Mouse (Mus musculus): ENCODE measurements around the gene Nadk. TPM values are rescaled to one million over a fixed set of nuclear protein-coding genes. Genes with fewer than 3 reads are reported as not detected.

Nadk gene
- polyA plus RNA-seq, 1 experiment from 2014 or later: 75.0 TPM

- 93% methylated on average over 2 of the region's 2 CpGs for WGBS
- Histone ChIP-seq H3K4me2 (no peak overlapping the region), H3K27ac (replicated peaks) (no peak overlapping the region), H3K4me3 (replicated peaks) (no peak overlapping the region), H3K9me3 (replicated peaks) (no peaks in the 10 kb centered on the region), H3K27me3 (replicated peaks) (no peaks in the 10 kb centered on the region), H3K36me3 (peaks cover 21% of the 10 kb centered on the region), H3K9ac (replicated peaks) (no peak overlapping the region), H3K4me1 (peaks cover under 1% of the 10 kb centered on the region; the same call in 1 of the 2 replicates)
- no peak for ATAC-seq (ENCODE audit: low FRiP score)
These were observed 11.0 kb downstream of the Nadk start for GRCm38 (mm10) chr4:155573155-155573554.

- H3K9me3 ChIP-seq (replicated peaks): no peaks in the 10 kb centered on the region
- H3K27ac ChIP-seq (replicated peaks): no peak overlapping the region
- H3K36me3 ChIP-seq: peaks cover 28% of the 10 kb centered on the region
- no peak overlapping the region for H3K4me3 ChIP-seq (replicated peaks)
- 98% methylated on average over 9 of the region's 9 CpGs for WGBS
- H3K4me2 ChIP-seq: no peak overlapping the region
- ATAC-seq (ENCODE audit: low FRiP score): no peak
- H3K4me1 ChIP-seq: no peaks in the 10 kb centered on the region
- H3K9ac ChIP-seq (replicated peaks): no peak overlapping the region
- no peaks in the 10 kb centered on the region for H3K27me3 ChIP-seq (replicated peaks)
These were observed 11.7 kb downstream of the Nadk start for GRCm38 (mm10) chr4:155573876-155574275.

DNA sequence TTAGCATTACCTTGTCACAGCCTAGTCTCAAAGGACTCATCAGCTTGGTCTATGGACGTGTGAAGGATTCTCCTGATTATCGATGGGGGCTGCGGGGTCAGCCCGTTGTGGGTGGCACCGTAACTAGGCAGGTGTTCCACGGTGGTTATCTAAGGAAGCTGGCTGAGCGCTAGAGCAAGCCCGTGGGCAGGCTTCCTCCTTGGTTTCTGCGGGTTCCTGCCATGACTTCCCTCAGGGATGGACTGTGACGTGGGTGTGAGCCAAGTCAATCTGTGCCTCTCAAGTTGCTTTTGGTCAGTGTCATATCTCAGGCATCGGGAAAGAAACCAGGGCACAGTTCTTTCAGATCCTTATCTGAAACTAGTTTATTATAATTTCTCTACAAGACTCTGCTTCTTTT is 12.8 kb downstream of the Nadk start:
- H3K4me1 ChIP-seq: no peaks in the 10 kb centered on the region
- H3K9ac ChIP-seq (replicated peaks): no peak overlapping the region
- ATAC-seq (ENCODE audit: low FRiP score): no peak
- H3K27ac ChIP-seq (replicated peaks): no peak overlapping the region
- H3K36me3 ChIP-seq: peaks cover 35% of the 10 kb centered on the region
- 88% methylated on average over 11 of the region's 11 CpGs for WGBS
- H3K27me3 ChIP-seq (replicated peaks): no peaks in the 10 kb centered on the region
- H3K9me3 ChIP-seq (replicated peaks): no peaks in the 10 kb centered on the region
- no peak overlapping the region for H3K4me2 ChIP-seq
- H3K4me3 ChIP-seq (replicated peaks): no peak overlapping the region

- no peak overlapping the region for H3K4me2 ChIP-seq
- ATAC-seq (ENCODE audit: low FRiP score): no peak
- 90% methylated on average over 8 of the region's 8 CpGs for WGBS
- no peak overlapping the region for H3K9ac ChIP-seq (replicated peaks)
- no peaks in the 10 kb centered on the region for H3K9me3 ChIP-seq (replicated peaks)
- H3K27ac ChIP-seq (replicated peaks): no peak overlapping the region
- no peaks in the 10 kb centered on the region for H3K4me1 ChIP-seq
- peaks cover 35% of the 10 kb centered on the region for H3K36me3 ChIP-seq
- no peaks in the 10 kb centered on the region for H3K27me3 ChIP-seq (replicated peaks)
- no peak overlapping the region for H3K4me3 ChIP-seq (replicated peaks)
These were observed 13.3 kb downstream of the Nadk start for GRCm38 (mm10) chr4:155575521-155575920.

DNA sequence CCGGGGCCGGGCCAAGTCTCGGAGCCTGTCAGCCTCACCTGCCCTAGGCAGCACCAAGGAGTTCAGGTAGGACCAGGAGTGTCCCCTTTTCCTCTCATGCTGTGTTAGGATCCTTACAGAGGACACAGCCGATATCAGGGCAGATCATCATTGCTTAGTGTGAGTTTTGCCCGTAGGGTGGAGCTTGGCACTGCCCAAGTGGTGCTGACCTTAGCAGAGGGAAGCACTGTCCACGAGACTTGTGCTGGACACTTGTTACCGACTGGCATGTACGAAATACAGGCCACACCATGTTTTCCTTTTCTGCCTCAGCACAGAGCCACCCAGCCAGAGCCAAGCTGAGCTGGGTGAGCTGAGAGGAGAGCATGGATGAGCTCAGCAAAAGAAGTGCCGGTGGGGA is 15.0 kb downstream of the Nadk start:
- H3K4me1 ChIP-seq: no peaks in the 10 kb centered on the region
- H3K36me3 ChIP-seq: peaks cover 35% of the 10 kb centered on the region
- H3K4me2 ChIP-seq: no peak overlapping the region
- H3K9me3 ChIP-seq (replicated peaks): no peaks in the 10 kb centered on the region
- H3K4me3 ChIP-seq (replicated peaks): no peak overlapping the region
- no peaks in the 10 kb centered on the region for H3K27me3 ChIP-seq (replicated peaks)
- WGBS: 99% methylated on average over 9 of the region's 9 CpGs
- ATAC-seq (ENCODE audit: low FRiP score): no peak
- H3K9ac ChIP-seq (replicated peaks): no peak overlapping the region
- no peak overlapping the region for H3K27ac ChIP-seq (replicated peaks)

DNA sequence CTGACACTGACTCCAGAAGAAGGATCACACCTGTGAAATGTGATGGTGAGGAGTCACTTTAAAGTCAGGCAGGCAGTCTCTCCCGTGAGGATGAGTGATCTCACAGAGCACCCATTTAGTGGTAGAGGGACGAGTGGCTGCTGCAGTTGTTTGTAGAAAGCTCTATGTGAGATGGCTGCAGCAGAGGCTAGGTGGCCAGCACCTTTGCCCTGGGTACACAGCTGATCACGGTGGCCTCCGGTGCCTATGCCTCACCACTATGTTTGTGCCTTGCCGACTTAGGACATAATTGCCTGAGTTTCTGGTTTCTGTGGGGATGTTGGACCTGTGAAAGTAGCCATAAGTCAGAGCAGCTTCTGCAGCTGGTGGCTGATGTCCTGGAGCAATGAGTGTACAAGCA is 15.6 kb downstream of the Nadk start:
- H3K4me1 ChIP-seq: no peaks in the 10 kb centered on the region
- H3K9ac ChIP-seq (replicated peaks): no peak overlapping the region
- H3K27ac ChIP-seq (replicated peaks): no peak overlapping the region
- no peak overlapping the region for H3K4me3 ChIP-seq (replicated peaks)
- no peak for ATAC-seq (ENCODE audit: low FRiP score)
- 82% methylated on average over 5 of the region's 5 CpGs for WGBS
- no peak overlapping the region for H3K4me2 ChIP-seq
- H3K36me3 ChIP-seq: peaks cover 41% of the 10 kb centered on the region
- H3K9me3 ChIP-seq (replicated peaks): no peaks in the 10 kb centered on the region
- H3K27me3 ChIP-seq (replicated peaks): no peaks in the 10 kb centered on the region

DNA sequence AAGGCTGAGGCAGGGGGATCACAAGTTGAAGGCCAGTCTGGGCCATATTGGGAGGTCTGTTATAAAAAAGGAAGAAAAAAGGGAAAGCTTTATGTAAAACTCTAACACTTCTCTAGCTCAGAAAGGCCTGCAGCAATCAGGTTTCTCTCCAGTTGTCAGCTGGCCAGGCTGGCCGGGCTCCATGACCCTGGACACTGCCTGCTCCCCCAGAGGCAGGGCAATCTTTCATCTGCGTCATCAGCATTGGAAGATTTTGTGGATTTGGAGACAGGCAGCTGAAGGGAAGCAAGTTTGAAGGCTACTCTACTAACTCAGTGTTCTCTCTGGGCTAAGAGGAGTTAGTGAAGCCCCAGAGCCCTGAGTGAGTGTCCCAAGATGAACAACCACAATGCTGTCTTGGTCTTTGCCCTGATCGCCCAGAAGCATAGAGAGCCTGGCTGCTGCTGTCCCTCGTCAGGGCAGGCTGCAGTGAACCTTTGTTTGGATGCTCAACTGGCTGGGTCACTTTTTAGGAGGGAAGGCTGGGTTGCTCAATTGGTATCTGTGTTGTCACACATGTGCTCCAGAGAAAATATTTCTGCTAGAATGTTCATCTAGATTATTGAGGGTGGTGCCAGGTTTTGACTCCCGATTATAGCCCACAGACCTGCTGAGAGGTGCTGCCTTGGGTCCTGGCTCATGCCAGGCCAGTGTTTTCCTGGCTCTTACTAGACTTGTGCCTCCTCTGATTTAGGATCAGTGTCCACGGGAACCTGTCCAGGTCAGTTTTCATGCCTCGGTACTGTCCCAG is 16.4 kb downstream of the Nadk start:
- no peak overlapping the region for H3K4me3 ChIP-seq (replicated peaks)
- H3K9me3 ChIP-seq (replicated peaks): no peaks in the 10 kb centered on the region
- 91% methylated on average over 7 of the region's 7 CpGs for WGBS
- H3K4me2 ChIP-seq: no peak overlapping the region
- H3K4me1 ChIP-seq: no peaks in the 10 kb centered on the region
- no peak overlapping the region for H3K9ac ChIP-seq (replicated peaks)
- no peaks in the 10 kb centered on the region for H3K27me3 ChIP-seq (replicated peaks)
- H3K27ac ChIP-seq (replicated peaks): no peak overlapping the region
- peaks cover 47% of the 10 kb centered on the region for H3K36me3 ChIP-seq
- ATAC-seq (ENCODE audit: low FRiP score): no peak

GRCm38 (mm10) chr4:155580420-155580819 is 18.2 kb downstream of the Nadk start:
- H3K27ac ChIP-seq (replicated peaks): no peak overlapping the region
- no peak for ATAC-seq (ENCODE audit: low FRiP score)
- H3K36me3 ChIP-seq: peaks cover 65% of the 10 kb centered on the region
- no peaks in the 10 kb centered on the region for H3K9me3 ChIP-seq (replicated peaks)
- WGBS: 39% methylated on average over 1 of the region's 1 CpGs
- no peak overlapping the region for H3K9ac ChIP-seq (replicated peaks)
- H3K27me3 ChIP-seq (replicated peaks): no peaks in the 10 kb centered on the region
- H3K4me1 ChIP-seq: no peaks in the 10 kb centered on the region
- no peak overlapping the region for H3K4me3 ChIP-seq (replicated peaks)
- H3K4me2 ChIP-seq: no peak overlapping the region

DNA sequence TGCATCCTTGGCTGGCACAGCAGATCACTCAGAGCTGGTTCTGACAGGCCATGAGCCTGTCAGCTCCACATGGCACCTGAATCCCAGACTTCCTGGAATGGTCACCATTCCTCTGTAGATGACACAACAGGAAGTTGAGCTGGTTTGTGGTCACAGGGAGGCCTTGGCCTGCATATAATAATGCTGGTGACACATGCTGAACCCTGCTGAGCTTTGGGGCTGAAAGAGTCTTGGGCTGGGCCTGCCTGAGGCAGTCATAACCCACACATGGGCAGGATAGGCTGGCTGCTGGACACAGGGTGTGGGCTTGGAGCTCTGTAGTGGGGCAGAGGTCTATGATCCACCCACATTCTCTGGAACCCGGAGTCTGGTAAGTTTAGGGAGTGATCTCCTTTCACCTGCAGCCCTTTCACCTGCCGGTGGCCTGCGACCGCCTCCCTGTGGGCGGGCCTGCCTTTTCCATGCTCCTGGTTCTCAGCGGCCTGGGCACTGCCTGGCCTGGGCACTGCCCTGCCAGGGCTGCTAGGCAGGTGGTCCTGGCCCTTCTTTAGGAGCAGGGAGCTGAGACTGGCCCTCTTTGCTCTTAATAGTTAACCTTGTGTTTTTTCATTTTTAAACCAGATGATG is 20.2 kb downstream of the Nadk start:
- 93% methylated on average over 6 of the region's 6 CpGs for WGBS
- no peaks in the 10 kb centered on the region for H3K27me3 ChIP-seq (replicated peaks)
- no peaks in the 10 kb centered on the region for H3K9me3 ChIP-seq (replicated peaks)
- peaks cover 72% of the 10 kb centered on the region for H3K36me3 ChIP-seq
- H3K4me2 ChIP-seq: no peak overlapping the region
- ATAC-seq (ENCODE audit: low FRiP score): no peak
- no peak overlapping the region for H3K27ac ChIP-seq (replicated peaks)
- no peak overlapping the region for H3K4me3 ChIP-seq (replicated peaks)
- no peak overlapping the region for H3K9ac ChIP-seq (replicated peaks)
- H3K4me1 ChIP-seq: no peaks in the 10 kb centered on the region

- Histone ChIP-seq H3K36me3 (peaks cover 70% of the 10 kb centered on the region), H3K9me3 (replicated peaks) (no peaks in the 10 kb centered on the region), H3K4me3 (replicated peaks) (no peak overlapping the region), H3K27ac (replicated peaks) (no peak overlapping the region), H3K4me2 (no peak overlapping the region), H3K4me1 (no peaks in the 10 kb centered on the region), H3K27me3 (replicated peaks) (no peaks in the 10 kb centered on the region), H3K9ac (replicated peaks) (no peak overlapping the region)
- ATAC-seq (ENCODE audit: low FRiP score): no peak
- 90% methylated on average over 5 of the region's 5 CpGs for WGBS
These were observed 27.2 kb downstream of the Nadk start for GRCm38 (mm10) chr4:155589356-155589755.

- ATAC-seq (ENCODE audit: low FRiP score): no peak
These were observed 29.0 kb downstream of the Nadk start for GRCm38 (mm10) chr4:155591012-155591719.

GRCm38 (mm10) chr4:155593780-155594179 is 31.6 kb downstream of the Nadk start:
- Histone ChIP-seq H3K27me3 (replicated peaks) (no peaks in the 10 kb centered on the region), H3K9me3 (replicated peaks) (no peaks in the 10 kb centered on the region), H3K4me2 (no peak overlapping the region), H3K4me1 (no peaks in the 10 kb centered on the region), H3K36me3 (peaks cover 26% of the 10 kb centered on the region), H3K9ac (replicated peaks) (no peak overlapping the region), H3K4me3 (replicated peaks) (no peak overlapping the region), H3K27ac (replicated peaks) (no peak overlapping the region)
- ATAC-seq (ENCODE audit: low FRiP score): no peak
- WGBS: 46% methylated on average over 1 of the region's 1 CpGs

More at GRCm38 (mm10) chr4:155591012-155591719, 29.0 kb downstream of the Nadk start:
- Histone ChIP-seq H3K4me2 (no peak overlapping the region), H3K27me3 (replicated peaks) (no peaks in the 10 kb centered on the region), H3K4me1 (no peaks in the 10 kb centered on the region), H3K36me3 (peaks cover 52% of the 10 kb centered on the region), H3K9ac (replicated peaks) (no peak overlapping the region), H3K27ac (replicated peaks) (no peak overlapping the region), H3K4me3 (replicated peaks) (no peak overlapping the region), H3K9me3 (replicated peaks) (no peaks in the 10 kb centered on the region)
- 93% methylated on average over 7 of the region's 7 CpGs for WGBS

All from neural tube, embryonic 15.5 days (tissue).